Mouse (Mus musculus): ENCODE data around the gene Six5. TPM values are rescaled to one million over a fixed set of nuclear protein-coding genes. Genes with fewer than 3 reads are reported as not detected.

The Six5 gene
- total and polyA plus RNA-seq, 3 experiments, result 2.6 to 9.2 (median 3.8) TPM

DNA sequence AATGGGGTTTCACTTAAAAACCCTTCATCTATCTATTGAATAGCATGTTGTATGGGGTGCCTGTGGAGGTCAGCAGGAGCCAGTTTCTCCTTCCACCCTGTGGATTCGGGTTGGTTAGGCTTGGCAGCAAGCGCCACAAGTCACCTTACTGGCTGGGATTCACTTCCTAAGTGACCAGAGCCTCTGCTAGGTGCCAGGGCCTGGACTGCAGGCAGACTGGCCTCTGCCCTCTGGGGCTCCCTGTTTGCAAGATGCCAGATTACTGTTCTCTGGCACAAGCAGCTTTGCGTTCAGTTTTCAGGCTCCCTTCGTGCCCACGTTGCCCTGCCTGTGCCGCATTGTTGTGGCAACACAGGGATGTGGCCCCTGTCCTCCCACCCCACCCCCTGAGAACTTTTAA lies 30.3 kb downstream of the Six5 start:
- Histone ChIP-seq H3K4me3 (ENCODE audit: low read depth, low read length) (no peak overlapping the region), H3K4me1 (ENCODE audit: insufficient read depth, low read depth, low read length) (peaks cover 26% of the 10 kb centered on the region), H3K9me3 (replicated peaks) (no peaks in the 10 kb centered on the region), H3K36me3 (replicated peaks) (peaks cover 64% of the 10 kb centered on the region), H3K27me3 (ENCODE audit: insufficient read depth, low read length) (no peaks in the 10 kb centered on the region)
- DNase-seq (ENCODE audit: low spot score) (no peak), ATAC-seq (ENCODE audit: extremely low read depth, insufficient number of reproducible peaks, low FRiP score, poor library complexity, severe bottlenecking) (no peak)
- TF ChIP-seq GATA1 (IDR thresholded peaks at IDR 0.05; ENCODE audit: borderline replicate concordance, low read length), result no peak
- TF ChIP-seq CTCF (IDR thresholded peaks at IDR 0.05; ENCODE audit: low read depth, low read length), result no peak
- TF ChIP-seq GATA2 (IDR thresholded peaks at IDR 0.05; ENCODE audit: borderline replicate concordance, low read depth, low read length), result no peak
- no peak for TF ChIP-seq TAL1 (conservative IDR thresholded peaks at IDR 0.05; ENCODE audit: low read depth, low read length)
- TF ChIP-seq POLR2AphosphoS5 (IDR thresholded peaks at IDR 0.05; ENCODE audit: insufficient replicate concordance, low read depth, low read length), result no peak

DNA sequence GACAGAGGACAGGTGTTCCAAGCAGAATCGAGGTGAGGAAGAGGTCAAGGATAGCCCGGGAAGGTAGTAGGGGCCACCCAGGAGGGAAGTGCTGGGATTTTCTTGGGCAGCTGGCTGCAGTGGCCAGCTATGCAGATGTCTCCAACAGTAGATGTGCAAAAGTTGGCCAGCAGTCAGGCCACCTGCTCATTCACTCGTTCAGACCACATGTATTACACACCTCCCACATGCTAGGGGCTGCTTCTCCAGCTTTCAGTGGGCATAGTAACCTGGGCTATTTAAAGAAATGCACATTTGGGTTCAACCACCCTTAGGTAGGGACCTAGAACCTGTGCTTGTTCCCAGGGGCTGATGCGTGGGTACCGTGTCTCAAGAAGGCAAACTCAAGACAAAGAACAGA lies 33.4 kb downstream of the Six5 start:
- DNase-seq (ENCODE audit: low spot score) (no peak), ATAC-seq (ENCODE audit: extremely low read depth, insufficient number of reproducible peaks, low FRiP score, poor library complexity, severe bottlenecking) (no peak)
- Histone ChIP-seq H3K4me1 (ENCODE audit: insufficient read depth, low read depth, low read length) (peaks cover 23% of the 10 kb centered on the region), H3K4me3 (ENCODE audit: low read depth, low read length) (no peak overlapping the region), H3K27me3 (ENCODE audit: insufficient read depth, low read length) (no peaks in the 10 kb centered on the region), H3K36me3 (replicated peaks) (peaks cover 70% of the 10 kb centered on the region), H3K9me3 (replicated peaks) (no peaks in the 10 kb centered on the region)
- TF ChIP-seq POLR2AphosphoS5 (IDR thresholded peaks at IDR 0.05; ENCODE audit: insufficient replicate concordance, low read depth, low read length) (no peak), TAL1 (conservative IDR thresholded peaks at IDR 0.05; ENCODE audit: low read depth, low read length) (no peak), CTCF (IDR thresholded peaks at IDR 0.05; ENCODE audit: low read depth, low read length) (no peak), GATA2 (IDR thresholded peaks at IDR 0.05; ENCODE audit: borderline replicate concordance, low read depth, low read length) (no peak), GATA1 (IDR thresholded peaks at IDR 0.05; ENCODE audit: borderline replicate concordance, low read length) (no peak)

DNA sequence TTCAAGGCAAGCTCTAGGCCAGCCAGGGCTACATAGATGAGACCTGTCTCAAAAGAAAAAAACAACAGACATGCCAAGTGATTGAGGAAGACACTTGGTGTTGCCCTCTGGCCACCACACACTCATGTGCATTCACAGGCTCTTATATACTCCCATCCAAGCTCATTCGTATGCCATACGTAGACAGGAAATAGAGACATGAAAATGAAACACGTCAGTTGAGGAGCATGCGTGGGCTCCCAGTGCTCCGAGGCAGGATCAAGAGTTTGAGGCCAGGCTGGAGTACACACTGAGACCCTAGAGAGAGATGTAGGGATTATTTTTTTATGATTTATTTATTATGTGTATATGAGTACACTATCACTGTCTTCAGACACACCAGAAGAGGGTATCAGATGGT lies 35.0 kb downstream of the Six5 start:
- H3K4me3 ChIP-seq (ENCODE audit: low read depth, low read length), result no peak overlapping the region
- no peaks in the 10 kb centered on the region for H3K9me3 ChIP-seq (replicated peaks)
- ATAC-seq (ENCODE audit: extremely low read depth, insufficient number of reproducible peaks, low FRiP score, poor library complexity, severe bottlenecking) (no peak), DNase-seq (ENCODE audit: low spot score) (no peak)
- H3K27me3 ChIP-seq (ENCODE audit: insufficient read depth, low read length), result no peaks in the 10 kb centered on the region
- peaks cover 76% of the 10 kb centered on the region for H3K36me3 ChIP-seq (replicated peaks)
- TF ChIP-seq CTCF (IDR thresholded peaks at IDR 0.05; ENCODE audit: low read depth, low read length) (no peak), TAL1 (conservative IDR thresholded peaks at IDR 0.05; ENCODE audit: low read depth, low read length) (no peak), POLR2AphosphoS5 (IDR thresholded peaks at IDR 0.05; ENCODE audit: insufficient replicate concordance, low read depth, low read length) (no peak), GATA1 (IDR thresholded peaks at IDR 0.05; ENCODE audit: borderline replicate concordance, low read length) (no peak), GATA2 (IDR thresholded peaks at IDR 0.05; ENCODE audit: borderline replicate concordance, low read depth, low read length) (no peak)
- H3K4me1 ChIP-seq (ENCODE audit: insufficient read depth, low read depth, low read length), result peaks cover 23% of the 10 kb centered on the region

- no peak overlapping the region for H3K4me3 ChIP-seq (ENCODE audit: low read depth, low read length)
- H3K27me3 ChIP-seq (ENCODE audit: insufficient read depth, low read length), result no peaks in the 10 kb centered on the region
- peaks cover 23% of the 10 kb centered on the region for H3K4me1 ChIP-seq (ENCODE audit: insufficient read depth, low read depth, low read length)
- TF ChIP-seq POLR2AphosphoS5 (IDR thresholded peaks at IDR 0.05; ENCODE audit: insufficient replicate concordance, low read depth, low read length) (no peak), GATA2 (IDR thresholded peaks at IDR 0.05; ENCODE audit: borderline replicate concordance, low read depth, low read length) (no peak), TAL1 (conservative IDR thresholded peaks at IDR 0.05; ENCODE audit: low read depth, low read length) (no peak), GATA1 (IDR thresholded peaks at IDR 0.05; ENCODE audit: borderline replicate concordance, low read length) (no peak), CTCF (IDR thresholded peaks at IDR 0.05; ENCODE audit: low read depth, low read length) (no peak)
- DNase-seq (ENCODE audit: low spot score) (no peak), ATAC-seq (ENCODE audit: extremely low read depth, insufficient number of reproducible peaks, low FRiP score, poor library complexity, severe bottlenecking) (no peak)
- peaks cover 77% of the 10 kb centered on the region for H3K36me3 ChIP-seq (replicated peaks)
- H3K9me3 ChIP-seq (replicated peaks), result no peaks in the 10 kb centered on the region
Observed at GRCm38 (mm10) chr7:19130657-19131056, 36.3 kb downstream of the Six5 start.

DNA sequence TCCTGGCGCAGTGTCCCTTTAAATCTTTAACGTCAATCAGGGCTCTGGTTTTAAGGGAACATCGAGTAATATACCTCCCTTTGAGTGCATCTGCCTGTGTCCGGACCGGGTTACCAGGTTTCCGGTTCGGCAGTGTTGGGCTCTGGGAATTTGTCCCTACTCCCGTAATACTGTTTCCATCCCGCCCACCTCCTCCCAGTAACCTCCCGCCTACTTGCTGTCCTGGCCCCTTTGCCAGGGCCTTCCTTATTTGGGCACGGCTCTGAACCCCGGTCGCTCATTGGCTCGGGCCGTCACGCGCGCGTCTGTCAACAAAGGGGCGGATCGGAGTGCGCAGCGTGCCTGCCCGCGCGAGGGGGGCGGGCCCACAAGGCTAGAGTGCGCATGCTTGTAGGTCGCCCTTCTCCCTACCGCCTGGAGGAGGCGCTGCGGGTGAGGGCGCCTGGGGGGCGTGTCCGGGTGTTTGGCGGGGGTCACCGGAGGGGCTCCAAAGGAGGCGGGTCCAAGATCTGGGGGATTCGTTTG lies 37.0 kb downstream of the Six5 start:
- no peaks in the 10 kb centered on the region for H3K9me3 ChIP-seq (replicated peaks)
- peaks cover 24% of the 10 kb centered on the region for H3K4me1 ChIP-seq (ENCODE audit: insufficient read depth, low read depth, low read length)
- H3K36me3 ChIP-seq (replicated peaks), result peaks cover 77% of the 10 kb centered on the region
- ATAC-seq (ENCODE audit: extremely low read depth, insufficient number of reproducible peaks, low FRiP score, poor library complexity, severe bottlenecking) (peak; percentile 97), DNase-seq (ENCODE audit: low spot score) (peak; percentile 94)
- peak overlapping the region; percentile 67; the same call in 1 of the 2 replicates for H3K4me3 ChIP-seq (ENCODE audit: low read depth, low read length)
- no peaks in the 10 kb centered on the region for H3K27me3 ChIP-seq (ENCODE audit: insufficient read depth, low read length)
- TF ChIP-seq CTCF (IDR thresholded peaks at IDR 0.05; ENCODE audit: low read depth, low read length) (0 out of 2 replicates have a peak, but pooled peaks have one; percentile 21), GATA2 (IDR thresholded peaks at IDR 0.05; ENCODE audit: borderline replicate concordance, low read depth, low read length) (no peak)

- Histone ChIP-seq H3K9me3 (replicated peaks) (no peaks in the 10 kb centered on the region), H3K36me3 (replicated peaks) (peaks cover 84% of the 10 kb centered on the region), H3K4me1 (ENCODE audit: insufficient read depth, low read depth, low read length) (peaks cover 18% of the 10 kb centered on the region), H3K27me3 (ENCODE audit: insufficient read depth, low read length) (no peaks in the 10 kb centered on the region), H3K4me3 (ENCODE audit: low read depth, low read length) (no peak overlapping the region)
- TF ChIP-seq POLR2AphosphoS5 (IDR thresholded peaks at IDR 0.05; ENCODE audit: insufficient replicate concordance, low read depth, low read length) (no peak), CTCF (IDR thresholded peaks at IDR 0.05; ENCODE audit: low read depth, low read length) (no peak), TAL1 (conservative IDR thresholded peaks at IDR 0.05; ENCODE audit: low read depth, low read length) (no peak), GATA2 (IDR thresholded peaks at IDR 0.05; ENCODE audit: borderline replicate concordance, low read depth, low read length) (no peak), GATA1 (IDR thresholded peaks at IDR 0.05; ENCODE audit: borderline replicate concordance, low read length) (no peak)
- DNase-seq (ENCODE audit: low spot score) (no peak), ATAC-seq (ENCODE audit: extremely low read depth, insufficient number of reproducible peaks, low FRiP score, poor library complexity, severe bottlenecking) (no peak)
Observed at GRCm38 (mm10) chr7:19136168-19136567, 41.8 kb downstream of the Six5 start.

All from G1E (cell line).